Mouse (Mus musculus) ovary, postnatal 36 days (tissue): ENCODE measurements around the gene Aanat.

Experiments used
- DNase-seq: peaks from one replicate; pipeline ENCODE4 v3.0.0; 2022; ENCODE audit warnings: low spot score, mixed read lengths

The Aanat gene

DNA sequence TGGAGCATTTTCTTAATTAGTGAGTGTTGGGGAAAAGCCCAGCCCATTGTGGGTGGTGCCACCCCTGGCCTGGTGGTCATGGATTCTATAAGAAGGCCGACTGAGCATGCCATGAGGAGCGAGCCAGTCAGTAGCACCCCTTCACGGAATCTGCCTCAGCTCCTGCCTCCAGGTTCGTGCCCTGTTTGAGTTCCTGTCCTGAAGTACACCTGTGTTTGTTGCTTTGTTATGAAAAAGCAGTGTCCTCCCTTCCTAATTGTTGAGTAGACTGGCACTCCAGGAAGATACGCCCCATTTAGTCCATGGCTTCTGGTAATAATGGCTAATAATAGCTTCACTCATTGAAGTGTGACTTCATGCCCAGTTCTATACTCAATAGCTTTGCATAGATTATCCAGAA lies at the start of gene Aanat:
Gene Aanat (plus strand): TSS at position 123 of the 400 bp plus-strand sequence.
- no peak for DNase-seq

DNA sequence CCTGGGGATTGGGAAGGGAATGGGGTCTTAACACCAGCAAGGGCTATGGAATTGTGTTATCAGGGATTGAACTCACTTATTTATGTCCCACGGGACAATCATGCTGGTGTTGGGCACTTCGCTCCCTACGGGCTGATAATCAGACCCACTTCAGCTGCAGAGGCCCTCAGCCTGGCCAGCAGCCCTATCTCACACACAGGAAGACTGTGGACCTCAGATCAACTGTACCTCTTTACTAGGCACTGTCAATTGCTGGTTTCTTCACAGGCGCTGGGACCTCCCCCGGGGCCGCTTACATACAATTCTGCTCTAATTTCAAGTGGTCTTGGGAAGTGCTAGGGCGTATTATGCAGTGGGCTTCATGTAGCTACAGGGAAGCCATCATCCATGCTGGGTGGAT lies 49.5 kb upstream of the Aanat start:
- no peak for DNase-seq

DNA sequence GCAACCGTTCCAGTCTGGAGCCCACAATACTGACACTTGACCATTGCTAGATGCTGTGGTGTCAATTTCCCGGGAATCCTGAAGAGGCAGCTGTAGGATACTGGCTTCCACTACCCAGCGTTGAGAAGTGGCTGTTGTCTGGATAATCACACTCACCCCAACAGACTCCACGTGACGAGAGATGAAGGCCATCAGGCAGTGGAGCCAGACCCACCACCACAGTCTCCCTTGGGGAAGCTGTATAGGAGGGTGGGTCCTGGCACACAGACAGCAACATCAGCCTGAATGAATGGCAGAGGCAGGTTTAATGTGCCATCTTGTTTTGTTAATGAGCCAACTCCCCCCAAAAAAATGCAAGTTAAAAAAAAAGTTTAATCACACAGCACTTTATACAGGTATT lies 48.8 kb upstream of the Aanat start:
- no peak for DNase-seq

DNA sequence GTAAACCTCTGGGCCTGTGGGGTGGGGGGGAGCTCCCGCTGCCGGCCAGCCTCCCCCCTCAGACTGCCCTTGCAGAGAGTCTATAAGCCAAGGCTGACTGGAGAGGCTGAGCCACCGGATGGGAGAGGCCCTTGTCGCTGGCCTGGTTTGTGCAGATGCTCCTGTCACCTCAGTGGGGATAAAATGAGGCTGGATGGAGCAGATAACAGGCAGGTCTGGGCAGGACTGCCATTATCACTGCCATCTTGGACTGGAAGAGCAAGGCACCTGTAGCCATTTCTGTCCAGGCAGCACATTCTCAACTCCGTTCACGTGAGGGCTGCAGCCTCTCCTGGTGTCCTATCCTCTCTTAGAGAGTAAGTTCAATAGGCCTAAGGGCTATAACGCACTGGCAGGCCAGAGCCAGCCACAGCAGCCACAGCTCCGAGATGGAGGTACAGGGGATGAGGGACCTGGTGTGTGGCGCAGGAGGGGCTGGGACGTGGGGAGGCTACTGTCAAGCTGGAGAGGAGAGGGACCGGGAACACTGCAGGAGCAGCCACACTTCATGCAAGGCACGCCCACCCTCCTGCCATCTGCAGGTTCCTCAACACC lies 48.0 kb upstream of the Aanat start:
- DNase-seq = no peak

DNA sequence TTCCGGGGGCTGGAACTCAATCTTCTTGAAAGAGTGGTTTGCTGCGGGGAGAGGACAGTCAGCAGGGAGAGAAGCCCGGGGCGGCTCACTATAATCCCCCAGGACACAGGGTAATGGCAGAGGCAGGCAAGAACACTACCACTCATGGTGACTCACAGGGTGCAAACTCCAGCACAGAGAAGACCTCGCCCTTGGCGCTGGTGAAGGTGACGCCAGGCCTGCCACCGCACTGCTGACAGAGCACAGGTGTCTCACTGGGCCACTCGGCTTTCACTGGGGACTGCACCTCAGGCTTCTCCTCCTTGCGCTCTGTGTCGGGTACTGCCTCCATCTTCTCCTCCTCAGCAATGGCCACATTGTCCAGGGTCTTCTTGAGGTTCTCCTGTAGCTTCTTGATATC lies 45.0 kb upstream of the Aanat start:
- no peak for DNase-seq

DNA sequence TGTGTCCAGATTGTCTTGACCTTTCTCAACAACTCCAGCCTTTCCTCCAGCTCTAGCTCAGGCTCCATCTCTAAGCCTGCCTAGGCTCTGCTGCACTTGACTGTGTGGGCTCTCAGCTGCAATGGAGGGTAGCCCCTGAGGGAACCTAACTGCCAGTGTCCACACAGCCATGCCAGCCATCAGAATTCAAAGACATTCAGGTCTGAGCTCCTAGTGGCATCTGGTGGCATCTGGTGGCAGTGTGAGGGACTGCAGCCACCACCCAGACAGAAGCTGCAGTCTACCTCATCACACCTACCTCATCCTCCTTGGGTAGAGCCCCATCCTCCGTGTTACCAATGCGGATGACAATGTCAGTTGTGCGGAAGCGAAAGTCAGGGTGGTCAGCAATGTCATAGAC lies 43.1 kb upstream of the Aanat start:
- no peak for DNase-seq

DNA sequence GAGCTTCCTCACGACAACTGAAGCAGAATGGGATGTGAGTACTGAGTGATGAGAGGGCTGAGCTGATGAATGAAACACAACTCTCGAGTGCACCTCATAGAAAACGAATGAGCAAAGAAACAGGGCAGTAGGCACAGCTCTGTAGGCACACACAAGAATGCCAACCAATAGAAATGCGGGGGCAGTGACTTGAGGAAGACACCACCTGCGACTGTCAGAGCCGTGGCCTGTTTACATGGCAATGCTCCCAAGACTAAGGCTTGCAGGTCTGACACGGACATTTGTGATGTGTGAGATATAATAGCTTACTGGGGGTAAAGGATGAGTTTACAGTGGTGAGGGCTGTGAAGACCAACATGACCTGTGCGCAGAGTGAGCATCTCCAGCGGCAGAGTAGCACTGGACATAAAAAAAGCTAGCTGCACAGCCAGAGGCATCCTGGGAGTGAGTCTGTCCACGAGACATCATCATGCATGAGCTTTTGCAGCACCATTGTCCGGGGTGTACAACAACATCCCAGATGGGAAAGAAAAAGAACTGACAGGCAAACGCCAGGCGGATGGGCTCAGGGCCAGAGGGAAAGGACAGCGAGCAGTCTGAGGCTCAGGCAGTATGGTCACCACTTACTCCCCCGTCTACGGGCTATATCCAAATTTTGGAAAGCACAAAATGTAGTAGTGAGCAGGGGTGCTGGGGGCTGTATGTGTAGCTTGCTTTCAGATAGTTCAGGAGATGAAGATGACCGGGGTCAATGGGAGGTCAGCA lies 38.8 kb upstream of the Aanat start:
- no peak for DNase-seq

DNA sequence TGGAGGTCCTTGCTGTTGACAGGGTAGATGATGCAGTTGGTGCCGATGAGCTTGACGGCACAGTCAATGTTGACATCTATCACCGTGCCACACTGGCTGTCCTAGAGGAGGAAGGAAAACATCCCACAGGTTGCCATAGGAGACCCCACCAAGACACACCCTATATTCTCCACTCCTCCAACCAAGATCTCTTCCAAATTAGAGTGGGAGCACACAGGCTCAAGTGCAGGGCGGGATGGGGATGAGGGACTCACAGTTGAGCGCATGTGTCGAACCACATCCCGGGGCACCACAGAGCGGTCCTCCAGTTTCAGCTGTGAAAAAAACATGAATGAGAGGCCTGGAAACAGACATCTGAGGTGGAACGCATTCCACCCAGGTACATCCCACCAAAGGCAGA lies 37.5 kb upstream of the Aanat start:
- no peak for DNase-seq

DNA sequence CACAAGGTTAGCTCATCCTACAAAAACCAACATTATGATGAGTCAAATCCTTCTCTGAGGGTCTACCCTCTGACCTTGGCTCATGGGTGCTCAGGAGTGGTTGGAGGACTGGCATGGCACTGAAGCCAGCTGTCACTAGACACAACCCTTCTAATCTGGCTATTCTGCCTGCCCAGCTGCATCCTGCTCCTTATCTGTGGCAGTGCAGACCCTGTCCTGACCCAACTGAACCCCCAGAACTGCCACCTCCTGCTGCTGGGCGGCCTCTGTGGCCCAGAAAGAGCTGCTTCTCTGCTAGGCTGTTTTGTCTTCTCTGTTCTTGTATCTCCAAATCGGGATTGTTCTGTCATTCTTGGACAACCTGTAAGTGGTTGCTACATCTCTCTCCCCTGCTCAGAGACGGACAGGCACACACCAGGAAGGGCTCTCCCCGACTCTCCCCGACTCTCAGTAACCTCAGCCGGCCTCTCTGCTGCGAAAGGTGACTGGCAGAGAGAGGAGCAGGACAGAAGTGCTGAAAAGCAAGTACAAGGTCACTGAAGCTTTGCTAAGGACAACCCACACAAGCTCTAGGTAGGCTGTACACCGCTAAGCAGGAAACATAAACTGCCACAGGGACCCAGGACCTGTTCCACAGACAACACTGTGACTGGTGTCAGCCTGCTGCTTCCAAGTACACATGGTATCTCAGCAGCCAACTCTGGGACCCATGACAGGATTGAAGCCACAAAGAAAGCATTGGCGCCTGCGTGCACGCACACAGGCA lies 36.8 kb upstream of the Aanat start:
- no peak for DNase-seq

DNA sequence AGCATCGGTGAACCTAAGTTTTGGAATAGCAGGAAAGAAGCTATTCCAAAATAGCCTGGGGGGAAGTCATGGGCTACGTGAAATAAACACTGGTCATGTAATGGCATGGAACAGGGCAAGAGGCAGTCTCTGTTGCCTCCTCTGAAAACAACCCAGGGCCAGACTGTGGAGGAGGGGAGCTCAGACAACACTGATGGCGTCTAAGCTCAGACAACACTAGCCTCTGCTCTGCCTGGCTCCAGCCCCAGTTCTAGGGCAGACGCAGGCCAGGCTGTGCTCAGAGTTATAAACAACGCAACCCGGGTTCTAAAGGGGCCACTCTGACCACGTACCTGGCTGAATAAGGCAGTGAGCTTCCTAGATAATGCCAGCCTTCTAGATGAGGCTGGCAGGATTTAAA lies 35.5 kb upstream of the Aanat start:
- peak; percentile 59 for DNase-seq

DNA sequence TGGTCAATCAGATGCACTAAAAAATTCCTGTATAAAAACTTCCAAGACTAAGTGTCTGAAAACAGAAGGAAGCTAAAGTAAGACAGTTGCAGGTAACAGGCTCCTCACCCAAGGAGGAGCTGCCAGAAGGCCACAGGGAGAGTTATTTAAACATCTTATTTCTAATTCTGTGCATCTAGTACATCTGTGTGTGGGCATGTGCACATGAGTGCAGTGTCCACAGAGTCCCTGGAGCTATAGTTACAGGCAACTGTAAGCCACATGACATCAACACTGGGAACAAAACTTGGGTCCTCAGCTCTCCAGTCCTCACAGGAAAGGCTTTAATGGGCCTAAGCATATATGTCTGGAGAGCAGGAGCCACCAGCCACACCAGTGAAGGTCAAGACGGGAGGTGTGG lies 34.0 kb upstream of the Aanat start:
- DNase-seq = no peak

DNA sequence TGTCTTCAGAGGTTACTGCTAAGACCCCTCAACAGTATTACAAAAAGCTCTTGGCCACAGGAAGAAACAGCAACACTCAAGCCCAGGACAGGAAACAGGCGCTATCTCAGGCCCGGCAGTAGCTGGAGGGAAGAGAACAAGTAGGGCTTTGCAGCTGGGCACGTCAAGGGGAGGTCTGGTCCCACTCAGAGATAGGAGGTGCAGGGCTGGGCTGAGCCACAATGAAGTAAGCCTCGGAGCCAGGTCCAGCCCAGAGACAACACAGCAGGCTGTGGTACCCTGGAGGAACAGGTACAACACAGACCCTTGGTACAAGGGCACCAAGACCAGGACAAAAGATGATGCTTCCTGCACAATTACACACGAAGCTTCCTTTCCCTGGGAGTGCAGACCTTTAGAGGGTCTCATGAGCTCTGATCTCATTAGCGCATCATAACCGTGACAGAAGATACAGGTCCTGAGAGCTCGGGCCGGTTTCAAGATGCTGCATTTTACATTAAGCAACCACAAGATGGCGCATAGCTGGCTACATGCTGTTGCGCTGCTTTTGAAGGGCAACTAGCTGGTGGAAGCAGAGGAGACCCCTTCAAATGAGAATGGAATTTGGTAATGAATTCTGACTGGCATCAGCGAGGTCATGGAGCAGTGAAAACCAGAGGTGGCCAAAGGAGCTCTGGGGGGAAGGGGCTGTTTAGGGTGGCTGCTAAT lies 31.9 kb upstream of the Aanat start:
- DNase-seq = no peak

DNA sequence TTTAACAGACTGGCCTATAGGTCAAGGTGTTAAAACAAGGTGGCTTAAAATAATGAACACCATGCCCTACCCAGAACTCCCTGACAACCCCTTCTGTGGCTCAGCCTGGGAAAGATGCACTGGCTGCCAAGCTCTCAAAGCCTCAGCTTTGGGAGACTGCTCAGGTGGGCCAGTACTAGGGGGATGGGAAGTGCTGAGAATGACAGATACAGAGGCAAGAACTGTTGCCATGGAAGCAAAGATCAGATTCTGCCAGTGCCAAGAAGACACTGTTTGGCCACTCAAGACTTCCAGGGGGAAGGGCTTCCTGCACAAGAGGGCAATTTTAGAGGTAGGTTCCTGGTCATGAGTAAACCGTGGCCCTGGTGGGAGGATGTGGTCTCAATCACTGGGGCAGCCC lies 30.7 kb upstream of the Aanat start:
- no peak for DNase-seq

DNA sequence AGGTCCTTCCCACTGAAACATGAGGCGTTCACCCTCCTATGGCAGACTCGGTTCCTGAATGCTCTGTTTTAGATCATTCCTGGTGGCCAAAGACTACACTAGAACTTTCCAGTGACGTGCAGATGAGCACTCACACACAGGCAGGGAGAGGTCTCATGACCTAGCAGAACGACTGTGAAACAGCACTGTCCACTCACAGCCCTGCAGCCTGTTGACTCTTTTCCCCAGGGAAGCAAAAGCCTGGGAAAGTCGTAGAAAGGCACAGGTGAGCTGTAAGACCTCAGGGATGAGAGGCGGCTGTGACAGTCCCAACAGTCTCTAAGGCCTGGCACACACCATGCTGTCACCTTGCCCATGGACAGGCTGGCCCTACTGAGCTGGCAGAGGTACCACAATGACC lies 29.9 kb upstream of the Aanat start:
- DNase-seq = no peak

DNA sequence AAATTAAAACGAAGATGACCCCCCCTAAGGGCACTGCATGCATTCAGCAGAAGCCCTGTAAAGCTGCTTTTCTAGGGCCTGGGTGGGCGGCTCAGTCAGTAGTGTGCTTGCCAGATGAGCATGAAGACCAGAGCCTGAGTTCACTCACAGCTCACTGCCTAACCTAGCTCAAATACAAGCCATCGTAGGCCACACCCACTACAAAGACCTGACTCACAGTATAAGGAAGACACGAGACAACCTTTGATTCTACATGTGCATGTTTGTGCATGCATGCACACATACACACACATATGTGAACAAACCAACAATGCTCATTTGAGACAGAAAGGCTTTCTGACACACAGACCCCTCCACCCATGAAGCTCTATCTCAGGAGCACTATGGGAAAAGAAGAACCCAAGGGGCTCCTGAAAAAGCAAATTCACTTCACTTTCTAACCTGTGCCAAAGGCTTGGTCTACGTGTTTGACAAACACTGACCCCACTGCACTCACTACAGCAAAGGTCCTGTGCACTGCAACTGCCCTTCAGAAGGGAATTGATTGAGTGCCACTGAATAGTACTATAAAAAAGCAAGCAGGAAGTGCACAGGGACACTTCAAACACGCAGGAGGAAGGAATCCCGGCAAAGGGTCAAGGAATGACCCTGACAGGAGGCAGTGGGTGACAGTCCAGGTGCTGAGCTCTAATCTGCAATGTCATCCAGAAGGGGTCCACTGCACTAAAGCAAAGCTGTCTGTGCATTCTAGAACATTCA lies 20.8 kb upstream of the Aanat start:
- no peak for DNase-seq

DNA sequence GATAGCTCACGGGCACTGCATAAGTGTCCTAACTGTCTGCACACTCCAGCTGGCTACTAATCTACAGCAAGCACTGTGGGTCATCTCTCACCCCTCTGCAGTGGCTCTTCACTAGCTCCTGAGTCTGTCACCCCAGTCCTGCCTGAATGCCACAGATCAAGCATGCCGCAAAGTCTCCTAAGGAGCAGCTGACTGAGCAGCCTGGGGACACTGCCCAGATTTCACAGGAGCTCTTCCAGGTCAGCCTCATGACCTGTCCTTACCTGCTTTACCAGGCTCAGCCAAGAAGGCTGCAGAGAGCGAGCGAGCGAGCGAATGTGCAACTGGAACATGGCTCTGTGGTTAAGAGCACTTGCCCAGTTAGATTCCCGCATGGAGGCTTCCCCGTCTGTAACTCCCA lies 18.7 kb upstream of the Aanat start:
- DNase-seq = no peak

DNA sequence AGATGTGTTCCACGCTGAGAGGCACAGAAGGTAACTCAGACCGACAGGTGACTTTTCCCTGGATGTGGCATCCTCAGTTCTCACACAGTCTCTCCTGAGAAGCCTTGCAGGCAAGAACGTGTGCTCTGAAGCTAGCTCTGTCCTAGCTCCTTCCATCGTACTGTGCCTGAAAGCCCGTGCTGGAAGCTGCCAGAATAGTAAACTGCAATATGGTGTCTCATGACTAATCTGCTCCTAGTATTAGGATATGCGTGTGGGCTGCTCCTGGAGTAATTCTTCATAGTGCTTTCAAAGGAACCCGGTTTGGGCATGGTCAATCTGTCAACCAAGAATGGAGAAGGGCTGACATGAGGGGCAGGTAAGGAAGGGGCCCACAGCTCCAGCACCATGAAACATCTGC lies 15.4 kb upstream of the Aanat start:
- DNase-seq = no peak

DNA sequence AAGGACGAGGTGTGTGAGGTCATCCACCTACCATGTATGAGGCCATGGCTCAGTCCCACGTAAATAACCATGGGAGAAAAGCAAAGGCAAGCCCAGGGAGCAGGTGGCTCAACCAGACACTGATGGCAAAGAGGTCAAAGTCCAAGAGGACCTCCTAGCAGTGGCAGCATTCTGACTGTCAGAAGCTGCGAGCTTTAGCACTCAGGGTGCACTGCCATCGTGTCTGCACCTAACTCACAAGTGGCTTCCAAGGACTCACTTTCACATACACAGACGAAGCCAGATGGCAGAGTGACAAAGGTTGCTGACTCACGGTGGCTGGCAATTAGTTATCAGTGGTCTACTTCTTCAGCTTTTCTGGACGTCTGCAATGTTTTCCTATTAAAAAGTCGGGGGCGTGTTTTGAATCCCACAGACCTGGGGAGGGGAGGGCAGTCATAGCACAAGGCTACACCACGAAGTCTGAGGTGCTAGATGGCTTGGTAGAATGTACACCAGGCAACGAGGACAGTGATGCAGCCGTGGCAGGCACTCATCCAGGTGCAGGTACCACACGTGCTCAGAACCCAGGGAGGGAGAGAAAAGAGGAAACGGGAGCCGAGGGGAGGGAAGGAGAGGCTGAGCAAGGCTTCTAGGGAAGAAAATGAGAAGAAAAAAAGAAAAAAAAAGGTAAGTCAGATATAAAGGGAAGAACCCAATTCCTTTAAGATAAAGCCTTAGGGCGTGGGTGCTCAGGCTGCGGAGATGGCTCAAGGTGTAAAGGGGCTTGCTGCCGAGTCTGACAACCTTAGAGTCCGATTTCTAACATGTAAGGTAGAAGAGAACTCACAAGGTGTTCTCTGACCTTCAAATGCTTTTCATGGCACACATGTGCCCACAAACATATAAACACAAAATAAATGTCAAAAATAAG lies 14.2 kb upstream of the Aanat start:
- no peak for DNase-seq

DNA sequence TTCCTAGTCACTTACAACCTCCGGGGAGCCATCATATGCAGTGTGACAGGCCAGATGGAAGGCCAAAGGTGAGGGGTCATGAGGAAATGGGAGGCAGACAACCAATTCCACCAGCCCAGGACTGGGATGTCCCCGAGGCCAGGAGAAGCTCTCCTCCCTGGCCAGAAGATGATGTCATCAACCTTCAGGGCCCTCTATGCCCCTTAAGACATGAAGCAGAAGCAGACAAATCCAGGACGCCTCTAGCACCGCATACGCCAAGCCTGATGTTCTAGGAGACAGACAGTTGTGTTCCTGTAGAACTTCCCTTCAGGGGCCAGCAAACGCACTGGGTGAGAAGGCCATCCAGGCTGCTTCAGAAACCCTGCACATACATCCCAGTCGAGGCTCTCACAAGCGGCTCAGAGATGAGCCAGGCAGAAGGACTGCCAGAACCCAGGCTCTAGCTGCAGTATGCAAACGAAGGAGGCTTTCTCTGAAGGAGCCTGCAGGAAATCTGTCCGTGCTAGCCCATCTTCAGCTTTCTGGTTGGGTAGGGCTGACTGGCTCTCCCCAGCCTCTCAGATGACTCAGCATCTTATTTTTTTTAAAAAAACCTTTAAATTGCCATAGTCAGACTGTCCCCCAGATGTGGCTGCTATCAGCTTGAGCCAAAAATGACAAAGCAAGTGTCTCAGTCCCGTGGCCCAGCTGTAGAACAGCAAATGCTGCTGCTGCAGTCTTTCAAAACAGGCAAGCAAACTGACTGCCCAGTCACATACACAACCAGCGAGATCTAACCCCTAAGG lies 13.3 kb upstream of the Aanat start:
- no peak for DNase-seq

DNA sequence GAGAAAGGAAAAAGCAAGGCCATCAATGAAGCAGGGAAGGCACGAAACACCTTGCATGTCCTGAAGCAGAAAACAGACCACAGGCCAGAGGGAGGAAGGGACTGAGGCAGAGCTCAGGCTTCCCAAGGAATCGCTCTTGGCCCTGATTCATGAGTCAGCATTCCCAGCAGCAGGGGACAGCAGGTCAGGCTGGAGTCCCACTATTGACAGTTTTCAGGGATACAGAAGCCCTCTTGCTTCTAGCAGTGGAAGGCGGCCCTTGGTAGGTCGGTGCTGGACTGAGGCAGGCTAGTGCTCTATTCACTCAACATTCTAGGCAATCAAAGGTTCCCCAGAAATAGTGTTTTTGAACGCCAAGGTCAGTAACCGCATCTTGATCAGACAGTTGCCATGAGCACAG lies 11.7 kb upstream of the Aanat start:
- no peak for DNase-seq
